ENCODE assay signal across 29 mouse cellular contexts in genomic region chr8:56508952-56509479, GRCm38 (mm10). TPM values are rescaled to one million over a fixed set of nuclear protein-coding genes. Genes with fewer than 3 reads are reported as not detected.
DNase-seq lines count a peak whose midpoint lies in the region; ATAC-seq and TF ChIP-seq lines count a peak whose summit lies in the region.
"Had no signal": no experiment of that assay in that cellular context is flagged by ENCODE, and none has a peak within 500 bp of the region (broad histone marks: within the 10 kb centered on the region; RNA-seq: fewer than 3 reads in every experiment).

No protein-coding gene starts in this region.

- H3K9me3 ChIP-seq in forebrain, embryonic 13.5 days (replicated peaks): no peaks in the 10 kb centered on the region
- no peaks in the 10 kb centered on the region for H3K9me3 ChIP-seq in forebrain, embryonic 12.5 days
- no peaks in the 10 kb centered on the region for H3K9me3 ChIP-seq in forebrain, postnatal 0 days (ENCODE audit: low read length)
- no peaks in the 10 kb centered on the region for H3K9me3 ChIP-seq in forebrain, embryonic 10.5 days
- no peaks in the 10 kb centered on the region for H3K9me3 ChIP-seq in midbrain, embryonic 15.5 days
- H3K9me3 ChIP-seq in midbrain, embryonic 14.5 days (ENCODE audit: control insufficient read depth, low read length): 0 out of 2 replicates have a peak, but pooled peaks cover 3% of the 10 kb centered on the region
- H3K9me3 ChIP-seq: embryonic facial prominence, embryonic 10.5 days; embryonic facial prominence, embryonic 13.5 days; heart, embryonic 10.5 days; heart, embryonic 13.5 days; hindbrain, embryonic 12.5 days; hindbrain, embryonic 15.5 days; intestine, embryonic 15.5 days had no signal

- H3K9ac ChIP-seq in forebrain, embryonic 13.5 days: no peak overlapping the region
- no peak overlapping the region for H3K9ac ChIP-seq in forebrain, embryonic 12.5 days
- H3K9ac ChIP-seq in forebrain, postnatal 0 days: no peak overlapping the region
- no peak overlapping the region for H3K9ac ChIP-seq in midbrain, embryonic 15.5 days
- no peak overlapping the region for H3K9ac ChIP-seq in midbrain, embryonic 14.5 days (replicated peaks; ENCODE audit: low read length)
- H3K9ac ChIP-seq: embryonic facial prominence, embryonic 13.5 days; heart, embryonic 13.5 days; hindbrain, embryonic 12.5 days; hindbrain, embryonic 15.5 days; intestine, embryonic 15.5 days had no signal

- H3K4me3 ChIP-seq in forebrain, embryonic 13.5 days: no peak overlapping the region
- H3K4me3 ChIP-seq in forebrain, embryonic 12.5 days (replicated peaks): no peak overlapping the region
- no peak overlapping the region for H3K4me3 ChIP-seq in forebrain, postnatal 0 days (ENCODE audit: low read depth, low read length)
- H3K4me3 ChIP-seq in forebrain, embryonic 10.5 days: no peak overlapping the region
- H3K4me3 ChIP-seq in midbrain, embryonic 15.5 days: no peak overlapping the region
- no peak overlapping the region for H3K4me3 ChIP-seq in midbrain, embryonic 14.5 days (replicated peaks; ENCODE audit: low read depth, low read length)
- H3K4me3 ChIP-seq: embryonic facial prominence, embryonic 10.5 days; embryonic facial prominence, embryonic 13.5 days; erythroblast, embryonic 14.5 days; heart, adult 2 months; heart, embryonic 10.5 days; heart, embryonic 13.5 days; hindbrain, embryonic 12.5 days; hindbrain, embryonic 15.5 days; intestine, embryonic 15.5 days had no signal

- no peak overlapping the region for H3K27ac ChIP-seq in forebrain, embryonic 13.5 days
- no peak overlapping the region for H3K27ac ChIP-seq in forebrain, embryonic 12.5 days
- peak overlapping the region; percentile 59; the same call in 1 of the 2 replicates for H3K27ac ChIP-seq in forebrain, postnatal 0 days (ENCODE audit: low read depth, low read length)
- no peak overlapping the region for H3K27ac ChIP-seq in forebrain, embryonic 10.5 days
- 0 out of 2 replicates have a peak overlapping the region, but pooled peaks have one; percentile 21 for H3K27ac ChIP-seq in midbrain, embryonic 15.5 days
- no peak overlapping the region for H3K27ac ChIP-seq in midbrain, embryonic 14.5 days (replicated peaks; ENCODE audit: low read depth, low read length)
- H3K27ac ChIP-seq: embryonic facial prominence, embryonic 10.5 days; embryonic facial prominence, embryonic 13.5 days; heart, adult 2 months; heart, embryonic 10.5 days; heart, embryonic 13.5 days; hindbrain, embryonic 12.5 days; hindbrain, embryonic 15.5 days; intestine, embryonic 15.5 days had no signal

- H3K4me2 ChIP-seq in forebrain, embryonic 13.5 days: no peak overlapping the region
- no peak overlapping the region for H3K4me2 ChIP-seq in forebrain, embryonic 12.5 days
- no peak overlapping the region for H3K4me2 ChIP-seq in forebrain, postnatal 0 days (ENCODE audit: low read depth)
- no peak overlapping the region for H3K4me2 ChIP-seq in midbrain, embryonic 15.5 days
- H3K4me2 ChIP-seq in midbrain, embryonic 14.5 days (ENCODE audit: low read length): no peak overlapping the region
- H3K4me2 ChIP-seq: embryonic facial prominence, embryonic 13.5 days; heart, embryonic 13.5 days; hindbrain, embryonic 12.5 days; hindbrain, embryonic 15.5 days; intestine, embryonic 15.5 days had no signal

- no peaks in the 10 kb centered on the region for H3K36me3 ChIP-seq in forebrain, embryonic 13.5 days (ENCODE audit: poor library complexity, severe bottlenecking)
- H3K36me3 ChIP-seq in forebrain, embryonic 12.5 days (replicated peaks): no peaks in the 10 kb centered on the region
- H3K36me3 ChIP-seq in forebrain, postnatal 0 days (ENCODE audit: insufficient read depth): no peaks in the 10 kb centered on the region
- H3K36me3 ChIP-seq in forebrain, embryonic 10.5 days (replicated peaks): no peaks in the 10 kb centered on the region
- H3K36me3 ChIP-seq in midbrain, embryonic 15.5 days (replicated peaks): no peaks in the 10 kb centered on the region
- H3K36me3 ChIP-seq in midbrain, embryonic 14.5 days (ENCODE audit: control insufficient read depth, insufficient read depth, low read length): no peaks in the 10 kb centered on the region
- H3K36me3 ChIP-seq: embryonic facial prominence, embryonic 10.5 days; embryonic facial prominence, embryonic 13.5 days; heart, embryonic 10.5 days; heart, embryonic 13.5 days; hindbrain, embryonic 12.5 days; hindbrain, embryonic 15.5 days; intestine, embryonic 15.5 days had no signal

- 73% methylated on average over 4 of the region's 4 CpGs for WGBS in forebrain, embryonic 13.5 days
- WGBS in forebrain, embryonic 12.5 days: 73% methylated on average over 4 of the region's 4 CpGs
- WGBS in forebrain, postnatal 0 days: 57% methylated on average over 4 of the region's 4 CpGs
- WGBS in forebrain, embryonic 10.5 days: 83% methylated on average over 4 of the region's 4 CpGs
- 73% methylated on average over 4 of the region's 4 CpGs for WGBS in midbrain, embryonic 15.5 days
- 72% methylated on average over 4 of the region's 4 CpGs for WGBS in midbrain, embryonic 14.5 days

- ATAC-seq in forebrain, embryonic 13.5 days: peak; percentile 10; the same call in 1 of the 2 replicates
- no peak for ATAC-seq in forebrain, embryonic 12.5 days (ENCODE audit: low FRiP score)
- ATAC-seq in forebrain, postnatal 0 days: peak; percentile 83
- ATAC-seq in midbrain, embryonic 15.5 days (replicated peaks): 0 out of 2 replicates have a peak, but pooled peaks have one; percentile 53
- ATAC-seq in midbrain, embryonic 14.5 days (ENCODE audit: low FRiP score, low TSS enrichment): no peak
- ATAC-seq in Patski: peak; percentile 51
- ATAC-seq: intestine, embryonic 15.5 days had no signal

- H3K27me3 ChIP-seq in forebrain, embryonic 13.5 days: no peaks in the 10 kb centered on the region
- H3K27me3 ChIP-seq in forebrain, embryonic 12.5 days: no peaks in the 10 kb centered on the region
- H3K27me3 ChIP-seq in forebrain, postnatal 0 days (ENCODE audit: insufficient read depth, low read length): no peaks in the 10 kb centered on the region
- H3K27me3 ChIP-seq in forebrain, embryonic 10.5 days (ENCODE audit: poor library complexity, severe bottlenecking): no peaks in the 10 kb centered on the region
- H3K27me3 ChIP-seq in midbrain, embryonic 15.5 days (replicated peaks): no peaks in the 10 kb centered on the region
- no peaks in the 10 kb centered on the region for H3K27me3 ChIP-seq in midbrain, embryonic 14.5 days (ENCODE audit: control insufficient read depth, insufficient read depth, low read length)
- peaks cover 5% of the 10 kb centered on the region for H3K27me3 ChIP-seq in Patski
- H3K27me3 ChIP-seq: embryonic facial prominence, embryonic 13.5 days; heart, embryonic 13.5 days; hindbrain, embryonic 12.5 days; hindbrain, embryonic 15.5 days; intestine, embryonic 15.5 days had no signal

- in situ Hi-C loops in Patski (cut with MboI; ENCODE audit: low pct_unique_long_range_greater_than_20kb): no loop called here

- peak; percentile 5 for DNase-seq in forebrain, postnatal 0 days
- no peak for DNase-seq in forebrain, embryonic 10.5 days (ENCODE audit: extremely low spot score, low spot score)
- no peak for DNase-seq in midbrain, embryonic 14.5 days
- DNase-seq in Patski (ENCODE audit: low read depth, low spot score): no peak
- DNase-seq in cerebellum, adult 9-10 months: no peak
- DNase-seq: adrenal gland, postnatal 10 days; adrenal gland, postnatal 36 days; cerebellum, adult 11 months; cerebellum, adult 2 months; cerebellum, postnatal 10 days; cerebellum, postnatal 36 days; embryo, embryonic 11 days; gastrocnemius, postnatal 10 days; gastrocnemius, postnatal 36 days; heart, adult 2 months; heart, postnatal 14 days; heart, postnatal 4 days; kidney, adult 11 months had no signal

- no peaks in the 10 kb centered on the region for H3K4me1 ChIP-seq in forebrain, embryonic 13.5 days
- no peaks in the 10 kb centered on the region for H3K4me1 ChIP-seq in forebrain, embryonic 12.5 days
- H3K4me1 ChIP-seq in forebrain, postnatal 0 days (ENCODE audit: insufficient read depth): no peaks in the 10 kb centered on the region
- no peaks in the 10 kb centered on the region for H3K4me1 ChIP-seq in forebrain, embryonic 10.5 days
- H3K4me1 ChIP-seq in midbrain, embryonic 15.5 days: no peaks in the 10 kb centered on the region
- no peaks in the 10 kb centered on the region for H3K4me1 ChIP-seq in midbrain, embryonic 14.5 days (ENCODE audit: control insufficient read depth, insufficient read depth, low read length)
- H3K4me1 ChIP-seq: embryonic facial prominence, embryonic 10.5 days; embryonic facial prominence, embryonic 13.5 days; heart, embryonic 10.5 days; heart, embryonic 13.5 days; hindbrain, embryonic 12.5 days; hindbrain, embryonic 15.5 days; intestine, embryonic 15.5 days had no signal

- TF ChIP-seq CTCF in forebrain, postnatal 0 days (IDR thresholded peaks at IDR 0.05; ENCODE audit: low read depth): no peak
- TF ChIP-seq CTCF in Patski (IDR thresholded peaks at IDR 0.05): no peak

- CTCF ChIA-PET in Patski (lab: Charles Lee): interaction anchor here (0.8 to 0.9 kb wide), 2 partner anchors 12 to 15 kb away, joined by 3 read pairs; no protein-coding TSS in a partner anchor

- POLR2A ChIA-PET in Patski (lab: Charles Lee): no interaction called here

RNA-seq across cellular contexts. Expression of gene Cep44, which starts 41.8 kb away (rescaled TPM):
- polyA plus RNA-seq in forebrain, embryonic 13.5 days (2015; fragmentation: Nextera tagmentation; extraction: Ambion mirVana): 35.2 and 39.7 TPM in 2 replicates
- polyA plus RNA-seq in forebrain, embryonic 12.5 days (2016; fragmentation: Nextera tagmentation; extraction: Ambion mirVana): 39.3 and 41.4 TPM in 2 replicates
- 33.8 and 38.9 TPM in 2 replicates for total RNA-seq in forebrain, postnatal 0 days (2014; rRNA removed)
- polyA plus RNA-seq in forebrain, postnatal 0 days (2015; fragmentation: Nextera tagmentation; extraction: Ambion mirVana): 19.9 and 20.0 TPM in 2 replicates
- 32.6 and 34.0 TPM in 2 replicates for polyA plus RNA-seq in forebrain, embryonic 10.5 days (2016; fragmentation: Nextera tagmentation; extraction: Ambion mirVana)
- polyA plus RNA-seq in midbrain, embryonic 15.5 days (2015; fragmentation: Nextera tagmentation; extraction: Ambion mirVana): 26.4 and 26.5 TPM in 2 replicates
- 26.5 and 28.2 TPM in 2 replicates for polyA plus RNA-seq in midbrain, embryonic 14.5 days (2014; fragmentation: Nextera tagmentation; extraction: Ambion mirVana)
- 29.0 TPM for polyA plus RNA-seq in Patski (2021)

RNA-seq across cellular contexts. Expression of gene Fbxo8, which starts 41.9 kb away (rescaled TPM):
- 38.5 and 43.5 TPM in 2 replicates for polyA plus RNA-seq in forebrain, embryonic 13.5 days (2015; fragmentation: Nextera tagmentation; extraction: Ambion mirVana)
- 32.7 and 36.6 TPM in 2 replicates for polyA plus RNA-seq in forebrain, embryonic 12.5 days (2016; fragmentation: Nextera tagmentation; extraction: Ambion mirVana)
- total RNA-seq in forebrain, postnatal 0 days (2014; rRNA removed): 25.5 and 32.5 TPM in 2 replicates
- polyA plus RNA-seq in forebrain, postnatal 0 days (2015; fragmentation: Nextera tagmentation; extraction: Ambion mirVana): 35.1 and 42.7 TPM in 2 replicates
- 23.6 and 28.8 TPM in 2 replicates for polyA plus RNA-seq in forebrain, embryonic 10.5 days (2016; fragmentation: Nextera tagmentation; extraction: Ambion mirVana)
- polyA plus RNA-seq in midbrain, embryonic 15.5 days (2015; fragmentation: Nextera tagmentation; extraction: Ambion mirVana): 39.4 and 40.1 TPM in 2 replicates
- 44.3 and 46.1 TPM in 2 replicates for polyA plus RNA-seq in midbrain, embryonic 14.5 days (2014; fragmentation: Nextera tagmentation; extraction: Ambion mirVana)
- 45.3 TPM for polyA plus RNA-seq in Patski (2021)

Comparison
In these comparisons a context has a peak if more than half of its experiments do, and no peak if none do; other contexts are left out.
1. ATAC-seq: peak in forebrain, embryonic 13.5 days (single experiment), forebrain, postnatal 0 days (single experiment), midbrain, embryonic 15.5 days (single experiment) and Patski (single experiment); none in forebrain, embryonic 12.5 days (single experiment) and midbrain, embryonic 14.5 days (single experiment).
2. H3K27ac ChIP-seq: peak in forebrain, postnatal 0 days (single experiment) and midbrain, embryonic 15.5 days (single experiment); none in forebrain, embryonic 13.5 days (single experiment), forebrain, embryonic 12.5 days (single experiment), forebrain, embryonic 10.5 days (single experiment) and midbrain, embryonic 14.5 days (single experiment).